Mouse (Mus musculus): ENCODE results near the gene Nek8. TPM values are rescaled to one million over a fixed set of nuclear protein-coding genes. Genes with fewer than 3 reads are reported as not detected.

Gene Nek8
- total and polyA plus RNA-seq, 3 experiments, result 7.1 to 8.3 (median 7.4) TPM

- no peaks in the 10 kb centered on the region; the same call in none of the 2 replicates for H3K79me2 ChIP-seq (replicated peaks; ENCODE audit: control insufficient read depth, extremely low read depth, insufficient read depth, poor library complexity, severe bottlenecking)
- no peak for DNase-seq (ENCODE audit: extremely low read depth)
- H3K36me3 ChIP-seq (replicated peaks in 1 of 2; ENCODE audit: control insufficient read depth in 1 of 2, insufficient read depth in 1 of 2, low read length in 1 of 2), result peaks cover 80 to 98% of the 10 kb centered on the region in 2 experiments
- no peaks in the 10 kb centered on the region for H3K9me3 ChIP-seq (replicated peaks; ENCODE audit: low read length)
- no peak overlapping the region for H3K4me2 ChIP-seq (ENCODE audit: insufficient read depth, low read depth, poor library complexity, severe bottlenecking)
- no peak overlapping the region for H3K9ac ChIP-seq (ENCODE audit: insufficient read depth, low read depth)
- H3K4me3 ChIP-seq (replicated peaks in 1 of 3; ENCODE audit: low read depth in 2 of 3, low read length in 2 of 3, poor library complexity in 1 of 3), result no peak overlapping the region
- TF ChIP-seq RAD21 (IDR thresholded peaks at IDR 0.05; ENCODE audit: low read depth, low read length), result no peak
- no peak for TF ChIP-seq ZC3H11A (IDR thresholded peaks at IDR 0.05; ENCODE audit: low read depth, low read length)
- no peak for TF ChIP-seq RCOR1 (conservative IDR thresholded peaks at IDR 0.05; ENCODE audit: low read depth, low read length)
- no peak for TF ChIP-seq MYC (IDR thresholded peaks at IDR 0.05; ENCODE audit: low read depth, low read length)
- TF ChIP-seq ZMIZ1 (IDR thresholded peaks at IDR 0.05; ENCODE audit: low read depth, low read length), result peak; percentile 60; the same call in 1 of the 2 replicates
- TF ChIP-seq MEF2A (IDR thresholded peaks at IDR 0.05; ENCODE audit: borderline replicate concordance, low read depth, low read length), result no peak
- 0 out of 2 replicates have a peak, but pooled peaks have one; percentile 51 for TF ChIP-seq POLR2AphosphoS2 (IDR thresholded peaks at IDR 0.05; ENCODE audit: low read depth, low read length)
- H3K27ac ChIP-seq (ENCODE audit: insufficient read depth, low read depth), result no peak overlapping the region
- dilution Hi-C loops (cut with MboI; ENCODE audit: extremely low pct_ligation_motif_present, extremely low pct_unique_long_range_greater_than_20kb, low sequenced_read_pairs), result no loop called here
- in situ Hi-C loops (cut with MboI; ENCODE audit: low pct_ligation_motif_present, low pct_unique_long_range_greater_than_20kb, low sequenced_read_pairs), result no loop called here
- H3K4me1 ChIP-seq (ENCODE audit: control insufficient read depth in 1 of 2, insufficient read depth in 2 of 2), result peaks cover 3 to 20% of the 10 kb centered on the region in 2 experiments
- H3K27me3 ChIP-seq (replicated peaks), result no peaks in the 10 kb centered on the region
Observed at GRCm38 (mm10) chr11:78156156-78156699, 20.2 kb downstream of the Nek8 start.

DNA sequence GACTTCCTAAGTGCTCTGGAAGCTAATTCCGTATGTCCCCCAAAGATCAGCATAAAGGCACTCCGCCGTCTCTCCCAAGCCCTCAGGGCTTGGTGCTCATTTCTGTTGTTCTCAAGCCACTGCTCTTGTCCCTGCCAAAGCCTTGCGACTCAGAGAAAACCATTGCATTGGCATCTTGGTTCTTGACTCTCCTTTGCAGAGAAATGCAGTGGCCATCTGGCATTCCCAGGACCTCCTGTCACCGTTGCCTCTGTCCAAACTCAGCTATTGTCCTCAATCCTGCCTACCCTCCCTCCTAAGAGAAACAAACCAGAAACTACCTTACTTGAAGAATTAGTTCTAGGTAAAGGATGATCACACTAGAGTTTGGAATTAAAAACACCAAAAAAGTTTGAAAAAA, 20.8 kb downstream of the Nek8 start:
- H3K4me3 ChIP-seq (replicated peaks in 1 of 3; ENCODE audit: low read depth in 2 of 3, low read length in 2 of 3, poor library complexity in 1 of 3), result no peak overlapping the region
- dilution Hi-C loops (cut with MboI; ENCODE audit: extremely low pct_ligation_motif_present, extremely low pct_unique_long_range_greater_than_20kb, low sequenced_read_pairs) (no loop called here), in situ Hi-C loops (cut with MboI; ENCODE audit: low pct_ligation_motif_present, low pct_unique_long_range_greater_than_20kb, low sequenced_read_pairs) (no loop called here)
- no peak for DNase-seq (ENCODE audit: extremely low read depth)
- no peak overlapping the region for H3K27ac ChIP-seq (ENCODE audit: insufficient read depth, low read depth)
- H3K4me1 ChIP-seq (ENCODE audit: control insufficient read depth in 1 of 2, insufficient read depth in 2 of 2), result peaks cover 0 to 14% of the 10 kb centered on the region in 2 experiments; a peak in 2 of 4 replicates
- no peaks in the 10 kb centered on the region for H3K9me3 ChIP-seq (replicated peaks; ENCODE audit: low read length)
- peaks cover 77 to 98% of the 10 kb centered on the region in 2 experiments for H3K36me3 ChIP-seq (replicated peaks in 1 of 2; ENCODE audit: control insufficient read depth in 1 of 2, insufficient read depth in 1 of 2, low read length in 1 of 2)
- no peaks in the 10 kb centered on the region for H3K27me3 ChIP-seq (replicated peaks)
- no peaks in the 10 kb centered on the region; the same call in none of the 2 replicates for H3K79me2 ChIP-seq (replicated peaks; ENCODE audit: control insufficient read depth, extremely low read depth, insufficient read depth, poor library complexity, severe bottlenecking)
- TF ChIP-seq ZC3H11A (IDR thresholded peaks at IDR 0.05; ENCODE audit: low read depth, low read length) (no peak), UBTF (IDR thresholded peaks at IDR 0.05; ENCODE audit: low read depth, low read length) (no peak), MAX (IDR thresholded peaks at IDR 0.05; ENCODE audit: low read length) (no peak), TCF12 (IDR thresholded peaks at IDR 0.05; ENCODE audit: low read depth, low read length) (no peak), MAZ (IDR thresholded peaks at IDR 0.05; ENCODE audit: low read depth, low read length) (no peak), SIN3A (IDR thresholded peaks at IDR 0.05; ENCODE audit: low read length) (no peak), E2F4 (IDR thresholded peaks at IDR 0.05; ENCODE audit: insufficient replicate concordance, low read depth, low read length) (no peak), BHLHE40 (IDR thresholded peaks at IDR 0.05; ENCODE audit: low read depth, low read length) (no peak), ZMIZ1 (IDR thresholded peaks at IDR 0.05; ENCODE audit: low read depth, low read length) (no peak), MYC (IDR thresholded peaks at IDR 0.05; ENCODE audit: low read depth, low read length) (no peak), ZNF384 (IDR thresholded peaks at IDR 0.05; ENCODE audit: low read depth, low read length) (no peak), RAD21 (IDR thresholded peaks at IDR 0.05; ENCODE audit: low read depth, low read length) (no peak), EP300 (IDR thresholded peaks at IDR 0.05; ENCODE audit: low read length) (no peak), HCFC1 (IDR thresholded peaks at IDR 0.05; ENCODE audit: low read depth, low read length) (no peak), CTCF (conservative IDR thresholded peaks at IDR 0.05 in 1 of 2, IDR thresholded peaks at IDR 0.05 in 1 of 2; ENCODE audit: low read depth in 2 of 2, low read length in 2 of 2) (no peak)
- no peak overlapping the region for H3K4me2 ChIP-seq (ENCODE audit: insufficient read depth, low read depth, poor library complexity, severe bottlenecking)
- H3K9ac ChIP-seq (ENCODE audit: insufficient read depth, low read depth), result no peak overlapping the region

Measured in CH12.LX (cell line).